Mouse (Mus musculus) G1E (cell line): ENCODE results near the gene Cd3d.

ENCODE experiments used
- CTCF ChIP-seq: IDR thresholded peaks from 2 replicates; pipeline ENCODE4 v1.5.1; 2012; ENCODE audit warnings: low read depth, low read length, inconsistent platforms, mixed read lengths
- GATA1 ChIP-seq: IDR thresholded peaks from 2 replicates; pipeline ENCODE4 v1.6.1; 2012; ENCODE audit warnings: borderline replicate concordance, low read length, inconsistent platforms, mixed read lengths
- GATA2 ChIP-seq: IDR thresholded peaks from 2 replicates; pipeline ENCODE4 v1.6.1; 2012; ENCODE audit warnings: low read depth, low read length, inconsistent platforms, borderline replicate concordance

GRCm38 (mm10) chr9:45011291-45011690 is 29.7 kb downstream of the Cd3d start:
- TF ChIP-seq CTCF (no peak), GATA1 (no peak), GATA2 (no peak)
